Mouse (Mus musculus): ENCODE results near the gene Tifab. TPM values are rescaled to one million over a fixed set of nuclear protein-coding genes. Genes with fewer than 3 reads are reported as not detected.

Tifab gene
- total and polyA plus RNA-seq, 3 experiments: 1.9 to 6.7 (median 4.7) TPM

DNA sequence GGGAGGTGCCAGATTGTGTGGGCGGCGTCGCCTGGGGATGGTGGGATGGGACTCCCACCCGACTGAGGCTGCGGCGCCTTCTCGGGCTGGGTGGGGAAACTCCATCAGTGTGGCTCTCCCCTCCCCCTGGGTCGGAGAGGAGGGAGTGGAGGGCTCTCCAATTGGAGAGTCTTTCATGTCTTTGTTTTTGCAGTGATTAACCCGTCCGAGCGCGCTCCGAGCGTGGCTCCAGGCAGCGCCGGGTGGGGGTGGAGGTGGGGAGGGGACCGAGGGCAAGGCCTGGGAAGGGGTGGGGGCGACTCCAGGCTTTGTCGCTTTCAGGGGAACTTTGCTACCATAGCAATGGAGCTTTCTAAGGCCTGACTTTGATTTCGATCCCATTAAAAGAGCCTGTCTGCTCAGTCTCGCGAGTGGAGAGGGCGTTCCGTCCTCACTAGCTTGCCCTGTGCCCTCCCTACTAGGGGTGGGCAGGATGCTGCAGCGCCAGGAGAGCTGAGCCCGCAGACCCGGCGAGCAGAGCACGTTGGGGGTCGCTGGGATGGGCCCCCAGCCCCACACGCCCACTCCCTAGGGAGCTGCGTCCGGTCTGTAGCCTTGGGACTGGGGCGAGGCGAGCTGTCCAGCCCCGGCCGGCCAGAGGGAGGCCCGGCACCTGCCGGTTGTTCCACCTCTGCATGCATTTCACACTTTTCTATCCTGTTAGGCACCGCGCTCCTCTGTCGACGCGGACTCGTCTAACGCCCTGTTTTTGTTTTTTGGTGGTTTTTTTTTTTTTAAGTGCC is 42.6 kb upstream of the Tifab start:
- dilution Hi-C loops (cut with MboI; ENCODE audit: extremely low pct_ligation_motif_present, extremely low pct_unique_long_range_greater_than_20kb, low sequenced_read_pairs) (no loop called here), in situ Hi-C loops (cut with MboI; ENCODE audit: low pct_ligation_motif_present, low pct_unique_long_range_greater_than_20kb, low sequenced_read_pairs) (no loop called here)
- Histone ChIP-seq H3K9ac (ENCODE audit: insufficient read depth, low read depth) (no peak overlapping the region), H3K36me3 (replicated peaks in 1 of 2; ENCODE audit: control insufficient read depth in 1 of 2, insufficient read depth in 1 of 2, low read length in 1 of 2) (no peaks in the 10 kb centered on the region), H3K27me3 (replicated peaks) (peaks cover 7% of the 10 kb centered on the region), H3K9me3 (replicated peaks; ENCODE audit: low read length) (no peaks in the 10 kb centered on the region), H3K4me3 (replicated peaks in 1 of 3; ENCODE audit: low read depth in 2 of 3, low read length in 2 of 3, poor library complexity in 1 of 3) (no peak overlapping the region), H3K79me2 (replicated peaks; ENCODE audit: control insufficient read depth, extremely low read depth, insufficient read depth, poor library complexity, severe bottlenecking) (no peaks in the 10 kb centered on the region), H3K4me2 (ENCODE audit: insufficient read depth, low read depth, poor library complexity, severe bottlenecking) (no peak overlapping the region), H3K4me1 (ENCODE audit: control insufficient read depth in 1 of 2, insufficient read depth in 2 of 2) (peaks cover 27 to 44% of the 10 kb centered on the region in 2 experiments), H3K27ac (ENCODE audit: insufficient read depth, low read depth) (no peak overlapping the region)
- no peak for TF ChIP-seq MAFK (IDR thresholded peaks at IDR 0.05; ENCODE audit: insufficient replicate concordance, low read length)
- TF ChIP-seq ZC3H11A (IDR thresholded peaks at IDR 0.05; ENCODE audit: low read depth, low read length): no peak
- TF ChIP-seq UBTF (IDR thresholded peaks at IDR 0.05; ENCODE audit: low read depth, low read length): no peak
- no peak for TF ChIP-seq BHLHE40 (IDR thresholded peaks at IDR 0.05; ENCODE audit: low read depth, low read length)
- no peak for TF ChIP-seq ELF1 (IDR thresholded peaks at IDR 0.05; ENCODE audit: low read depth, low read length)
- no peak for DNase-seq (ENCODE audit: extremely low read depth)

- Histone ChIP-seq H3K9ac (ENCODE audit: insufficient read depth, low read depth) (no peak overlapping the region), H3K4me1 (ENCODE audit: control insufficient read depth in 1 of 2, insufficient read depth in 2 of 2) (peaks cover 44 to 55% of the 10 kb centered on the region in 2 experiments), H3K36me3 (replicated peaks in 1 of 2; ENCODE audit: control insufficient read depth in 1 of 2, insufficient read depth in 1 of 2, low read length in 1 of 2) (no peaks in the 10 kb centered on the region), H3K4me3 (replicated peaks in 1 of 3; ENCODE audit: low read depth in 2 of 3, low read length in 2 of 3, poor library complexity in 1 of 3) (no peak overlapping the region), H3K27me3 (replicated peaks) (no peaks in the 10 kb centered on the region), H3K79me2 (replicated peaks; ENCODE audit: control insufficient read depth, extremely low read depth, insufficient read depth, poor library complexity, severe bottlenecking) (no peaks in the 10 kb centered on the region), H3K9me3 (replicated peaks; ENCODE audit: low read length) (no peaks in the 10 kb centered on the region), H3K4me2 (ENCODE audit: insufficient read depth, low read depth, poor library complexity, severe bottlenecking) (no peak overlapping the region), H3K27ac (ENCODE audit: insufficient read depth, low read depth) (no peak overlapping the region)
- DNase-seq (ENCODE audit: extremely low read depth): no peak
- in situ Hi-C loops (cut with MboI; ENCODE audit: low pct_ligation_motif_present, low pct_unique_long_range_greater_than_20kb, low sequenced_read_pairs) (no loop called here), dilution Hi-C loops (cut with MboI; ENCODE audit: extremely low pct_ligation_motif_present, extremely low pct_unique_long_range_greater_than_20kb, low sequenced_read_pairs) (no loop called here)
- TF ChIP-seq CTCF (conservative IDR thresholded peaks at IDR 0.05 in 1 of 2, IDR thresholded peaks at IDR 0.05 in 1 of 2; ENCODE audit: low read depth in 2 of 2, low read length in 2 of 2): no peak
- TF ChIP-seq ZKSCAN1 (IDR thresholded peaks at IDR 0.05; ENCODE audit: borderline replicate concordance, low read depth, low read length): no peak
- no peak for TF ChIP-seq MYC (IDR thresholded peaks at IDR 0.05; ENCODE audit: low read depth, low read length)
- TF ChIP-seq MEF2A (IDR thresholded peaks at IDR 0.05; ENCODE audit: borderline replicate concordance, low read depth, low read length): no peak
- TF ChIP-seq MXI1 (IDR thresholded peaks at IDR 0.05; ENCODE audit: low read depth, low read length): no peak
- TF ChIP-seq MAFK (IDR thresholded peaks at IDR 0.05; ENCODE audit: insufficient replicate concordance, low read length): no peak
- no peak for TF ChIP-seq SMC3 (IDR thresholded peaks at IDR 0.05; ENCODE audit: low read depth, low read length)
- TF ChIP-seq RAD21 (IDR thresholded peaks at IDR 0.05; ENCODE audit: low read depth, low read length): no peak
- TF ChIP-seq E2F4 (IDR thresholded peaks at IDR 0.05; ENCODE audit: insufficient replicate concordance, low read depth, low read length): no peak
- TF ChIP-seq KAT2A (IDR thresholded peaks at IDR 0.05; ENCODE audit: insufficient replicate concordance, low read length): no peak
- no peak for TF ChIP-seq ZMIZ1 (IDR thresholded peaks at IDR 0.05; ENCODE audit: low read depth, low read length)
- no peak for TF ChIP-seq RCOR1 (conservative IDR thresholded peaks at IDR 0.05; ENCODE audit: low read depth, low read length)
- TF ChIP-seq IRF4 (IDR thresholded peaks at IDR 0.05; ENCODE audit: low read depth, low read length): no peak
These were observed 40.6 kb upstream of the Tifab start for GRCm38 (mm10) chr13:56219254-56219653.

All from CH12.LX (cell line).